Mouse (Mus musculus): ENCODE results near the gene Epha7. TPM values are rescaled to one million over a fixed set of nuclear protein-coding genes. Genes with fewer than 3 reads are reported as not detected.

The Epha7 gene
- polyA plus RNA-seq, 1 experiment from 2014 or later: 42.7 TPM

DNA sequence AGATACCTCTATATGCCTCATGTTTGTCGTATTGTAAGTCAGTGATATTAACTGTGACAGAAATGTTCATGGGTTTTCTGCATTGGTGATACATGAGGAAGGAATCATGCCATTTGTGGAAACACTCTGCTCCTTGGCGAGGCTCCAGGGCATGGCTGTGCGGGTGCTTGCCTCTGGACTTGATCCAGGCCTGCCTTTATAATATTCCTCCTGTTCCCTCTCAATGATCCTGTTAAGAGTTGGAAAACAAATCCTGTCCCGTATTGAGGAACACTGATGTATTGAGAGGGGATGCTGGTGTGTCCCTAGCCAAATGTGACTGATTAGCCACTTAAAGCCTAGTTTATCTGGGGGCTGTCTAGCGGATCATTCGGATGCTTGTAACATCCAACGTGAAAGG is 11.7 kb downstream of the Epha7 start:
- Histone ChIP-seq H3K9ac (replicated peaks; ENCODE audit: low read depth, low read length) (no peak overlapping the region), H3K27me3 (ENCODE audit: control insufficient read depth, insufficient read depth, low read length) (no peaks in the 10 kb centered on the region), H3K4me1 (ENCODE audit: control insufficient read depth, insufficient read depth, low read length) (no peaks in the 10 kb centered on the region), H3K4me2 (ENCODE audit: low read depth, low read length) (no peak overlapping the region), H3K4me3 (ENCODE audit: low read depth, low read length) (no peak overlapping the region), H3K36me3 (ENCODE audit: control insufficient read depth, insufficient read depth, low read length) (no peaks in the 10 kb centered on the region), H3K27ac (ENCODE audit: low read depth, low read length) (no peak overlapping the region), H3K9me3 (ENCODE audit: control insufficient read depth, low read length) (no peaks in the 10 kb centered on the region)
- 46% methylated on average over 7 of the region's 7 CpGs for WGBS
- peak; percentile 31; the same call in 1 of the 2 replicates for ATAC-seq (ENCODE audit: low read depth)

DNA sequence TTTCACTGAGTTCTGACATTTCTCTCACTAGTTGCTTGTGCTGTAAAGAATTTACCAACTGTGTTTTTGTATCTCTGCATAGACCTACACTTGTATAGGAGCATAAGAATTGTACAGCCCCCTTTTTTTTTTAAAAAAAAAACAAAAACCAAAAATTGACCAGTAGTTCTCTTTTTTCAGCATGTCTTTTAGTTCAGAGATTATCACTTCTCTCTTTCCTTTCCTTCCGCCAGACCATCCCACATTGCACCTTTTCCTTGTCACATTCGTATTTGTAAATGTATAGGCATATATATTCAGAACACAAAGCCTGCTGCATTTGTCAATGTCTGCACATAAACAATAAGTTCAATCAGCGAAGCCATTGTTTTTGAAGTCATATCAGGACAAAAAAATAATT is 24.7 kb downstream of the Epha7 start:
- Histone ChIP-seq H3K9me3 (ENCODE audit: control insufficient read depth, low read length) (no peaks in the 10 kb centered on the region), H3K4me3 (ENCODE audit: low read depth, low read length) (no peak overlapping the region), H3K27ac (ENCODE audit: low read depth, low read length) (no peak overlapping the region), H3K4me2 (ENCODE audit: low read depth, low read length) (no peak overlapping the region), H3K27me3 (ENCODE audit: control insufficient read depth, insufficient read depth, low read length) (no peaks in the 10 kb centered on the region), H3K9ac (replicated peaks; ENCODE audit: low read depth, low read length) (no peak overlapping the region), H3K36me3 (ENCODE audit: control insufficient read depth, insufficient read depth, low read length) (no peaks in the 10 kb centered on the region), H3K4me1 (ENCODE audit: control insufficient read depth, insufficient read depth, low read length) (no peaks in the 10 kb centered on the region)
- 94% methylated on average over 3 of the region's 3 CpGs for WGBS
- ATAC-seq (ENCODE audit: low read depth): no peak

DNA sequence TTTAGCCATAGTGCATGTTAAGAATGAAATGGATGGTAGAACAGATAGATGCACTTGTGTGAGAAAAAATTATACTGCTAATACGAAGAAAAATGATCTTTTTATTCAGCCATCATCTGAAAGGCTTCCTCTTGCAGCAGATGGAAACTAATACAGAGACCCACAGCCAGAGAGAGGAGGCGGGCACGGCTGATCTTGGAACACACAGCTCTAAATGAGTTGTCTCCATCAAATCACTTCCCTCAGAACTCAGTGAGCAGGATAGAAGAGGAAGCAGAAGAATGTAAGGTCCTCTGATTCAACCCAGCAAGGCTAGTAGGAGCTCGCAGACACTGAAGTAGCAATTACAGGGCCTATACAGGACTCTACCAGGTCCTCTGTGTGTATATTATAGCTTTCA is 33.4 kb downstream of the Epha7 start:
- Histone ChIP-seq H3K4me2 (ENCODE audit: low read depth, low read length) (no peak overlapping the region), H3K4me3 (ENCODE audit: low read depth, low read length) (no peak overlapping the region), H3K27ac (ENCODE audit: low read depth, low read length) (no peak overlapping the region), H3K9me3 (ENCODE audit: control insufficient read depth, low read length) (no peaks in the 10 kb centered on the region), H3K27me3 (ENCODE audit: control insufficient read depth, insufficient read depth, low read length) (no peaks in the 10 kb centered on the region), H3K36me3 (ENCODE audit: control insufficient read depth, insufficient read depth, low read length) (no peaks in the 10 kb centered on the region), H3K9ac (replicated peaks; ENCODE audit: low read depth, low read length) (no peak overlapping the region), H3K4me1 (ENCODE audit: control insufficient read depth, insufficient read depth, low read length) (no peaks in the 10 kb centered on the region)
- 89% methylated on average over 4 of the region's 4 CpGs for WGBS
- no peak for ATAC-seq (ENCODE audit: low read depth)

DNA sequence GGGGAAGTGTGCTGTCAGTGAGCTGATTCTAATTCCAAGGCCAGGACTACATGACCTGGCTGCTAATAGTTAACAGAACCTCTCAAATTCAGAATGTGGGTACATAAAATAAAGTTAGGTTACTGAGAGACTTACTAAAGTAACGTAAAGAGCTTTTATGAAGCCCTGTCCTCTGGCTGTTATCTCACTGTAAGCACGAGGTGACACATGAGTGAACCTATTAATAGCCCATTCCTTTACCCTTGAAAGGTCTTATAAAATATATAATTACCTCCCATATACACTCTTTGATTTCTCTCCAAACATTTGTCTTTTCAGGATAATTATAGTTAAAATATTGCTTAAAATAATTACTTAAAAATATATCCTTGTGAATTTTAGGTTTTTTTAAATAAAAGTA is 37.5 kb downstream of the Epha7 start:
- H3K9ac ChIP-seq (replicated peaks; ENCODE audit: low read depth, low read length): no peak overlapping the region
- H3K4me1 ChIP-seq (ENCODE audit: control insufficient read depth, insufficient read depth, low read length): no peaks in the 10 kb centered on the region
- H3K27ac ChIP-seq (ENCODE audit: low read depth, low read length): no peak overlapping the region
- H3K27me3 ChIP-seq (ENCODE audit: control insufficient read depth, insufficient read depth, low read length): no peaks in the 10 kb centered on the region
- 67% methylated on average over 2 of the region's 2 CpGs for WGBS
- ATAC-seq (ENCODE audit: low read depth): no peak
- H3K36me3 ChIP-seq (ENCODE audit: control insufficient read depth, insufficient read depth, low read length): no peaks in the 10 kb centered on the region
- H3K4me2 ChIP-seq (ENCODE audit: low read depth, low read length): no peak overlapping the region
- no peak overlapping the region for H3K4me3 ChIP-seq (ENCODE audit: low read depth, low read length)
- no peaks in the 10 kb centered on the region for H3K9me3 ChIP-seq (ENCODE audit: control insufficient read depth, low read length)

DNA sequence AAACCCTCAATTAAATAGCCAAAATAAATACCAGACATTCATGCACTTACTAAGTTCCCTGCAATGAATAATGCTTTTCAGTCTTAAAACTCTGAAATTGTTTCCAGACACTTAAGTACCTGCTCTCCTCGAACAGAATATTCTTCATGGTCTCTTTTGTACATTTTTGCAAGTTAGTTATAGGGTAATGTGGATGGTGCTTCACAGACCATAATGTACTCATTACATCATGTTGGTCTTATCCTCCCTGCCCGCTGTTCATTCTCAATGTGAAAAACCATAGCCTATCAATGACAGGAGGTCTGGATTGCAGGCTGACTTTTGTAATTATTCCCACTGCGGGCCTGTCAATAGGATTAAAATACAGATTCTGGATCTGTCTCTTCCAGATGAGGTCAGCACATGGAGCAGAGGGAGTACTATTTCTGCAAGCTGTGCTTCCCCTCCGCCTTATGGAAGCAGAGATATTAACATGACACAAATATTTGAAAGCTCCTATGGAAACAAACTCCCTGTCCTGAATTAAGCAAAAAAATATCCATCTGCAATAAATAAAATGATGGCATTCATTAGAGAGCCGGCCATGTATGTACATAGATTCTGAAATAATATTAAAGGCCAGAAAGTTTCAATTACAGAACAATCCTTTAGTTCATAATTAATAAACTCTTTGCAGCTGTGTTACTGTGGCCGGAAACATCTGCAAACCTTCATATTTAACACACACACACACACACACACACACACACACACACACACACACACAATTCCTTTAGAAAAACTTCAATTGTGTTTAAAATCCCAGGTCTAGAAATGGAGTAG is 50.1 kb downstream of the Epha7 start:
- no peak for ATAC-seq (ENCODE audit: low read depth)
- Histone ChIP-seq H3K4me3 (ENCODE audit: low read depth, low read length) (no peak overlapping the region), H3K9me3 (ENCODE audit: control insufficient read depth, low read length) (no peaks in the 10 kb centered on the region), H3K27me3 (ENCODE audit: control insufficient read depth, insufficient read depth, low read length) (no peaks in the 10 kb centered on the region), H3K4me2 (ENCODE audit: low read depth, low read length) (no peak overlapping the region), H3K4me1 (ENCODE audit: control insufficient read depth, insufficient read depth, low read length) (no peaks in the 10 kb centered on the region), H3K36me3 (ENCODE audit: control insufficient read depth, insufficient read depth, low read length) (no peaks in the 10 kb centered on the region), H3K27ac (ENCODE audit: low read depth, low read length) (no peak overlapping the region), H3K9ac (replicated peaks; ENCODE audit: low read depth, low read length) (no peak overlapping the region)
- 82% methylated on average over 6 of the region's 6 CpGs for WGBS

DNA sequence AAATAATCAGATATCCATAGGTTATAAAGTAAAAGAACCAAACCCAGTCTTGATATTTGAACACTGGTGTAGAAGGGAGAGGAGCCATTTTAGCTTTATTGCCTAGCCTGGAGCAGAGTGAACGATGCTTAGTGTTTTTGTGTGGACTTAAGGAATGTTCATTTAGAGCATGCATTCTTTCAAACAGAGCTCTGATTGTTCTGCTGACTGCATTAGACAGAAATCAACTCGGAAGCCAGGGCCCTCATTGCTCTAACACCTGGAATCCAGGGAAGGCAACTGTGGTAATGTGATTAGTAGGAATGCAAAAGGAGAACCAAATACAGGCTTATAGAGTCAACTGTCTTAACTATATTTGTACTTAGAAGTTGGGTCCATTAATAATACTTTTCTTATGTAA is 53.5 kb downstream of the Epha7 start:
- Histone ChIP-seq H3K27ac (ENCODE audit: low read depth, low read length) (no peak overlapping the region), H3K9ac (replicated peaks; ENCODE audit: low read depth, low read length) (no peak overlapping the region), H3K4me3 (ENCODE audit: low read depth, low read length) (no peak overlapping the region), H3K4me2 (ENCODE audit: low read depth, low read length) (no peak overlapping the region), H3K4me1 (ENCODE audit: control insufficient read depth, insufficient read depth, low read length) (no peaks in the 10 kb centered on the region), H3K9me3 (ENCODE audit: control insufficient read depth, low read length) (no peaks in the 10 kb centered on the region), H3K27me3 (ENCODE audit: control insufficient read depth, insufficient read depth, low read length) (no peaks in the 10 kb centered on the region), H3K36me3 (ENCODE audit: control insufficient read depth, insufficient read depth, low read length) (no peaks in the 10 kb centered on the region)
- WGBS: 20% methylated on average over 2 of the region's 2 CpGs
- ATAC-seq (ENCODE audit: low read depth): no peak

DNA sequence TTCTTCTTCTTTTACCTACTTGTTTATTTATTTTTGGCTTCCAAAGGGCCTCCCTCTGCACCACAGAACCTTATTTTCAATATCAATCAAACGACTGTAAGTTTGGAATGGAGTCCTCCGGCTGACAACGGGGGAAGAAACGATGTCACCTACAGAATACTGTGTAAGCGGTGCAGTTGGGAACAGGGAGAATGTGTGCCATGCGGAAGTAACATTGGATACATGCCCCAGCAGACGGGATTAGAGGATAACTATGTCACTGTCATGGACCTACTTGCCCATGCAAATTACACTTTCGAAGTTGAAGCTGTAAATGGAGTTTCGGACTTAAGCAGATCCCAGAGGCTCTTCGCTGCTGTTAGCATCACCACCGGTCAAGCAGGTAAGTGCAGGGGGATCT is 58.7 kb downstream of the Epha7 start:
- no peak for ATAC-seq (ENCODE audit: low read depth)
- Histone ChIP-seq H3K36me3 (ENCODE audit: control insufficient read depth, insufficient read depth, low read length) (no peaks in the 10 kb centered on the region), H3K27ac (ENCODE audit: low read depth, low read length) (no peak overlapping the region), H3K4me3 (ENCODE audit: low read depth, low read length) (no peak overlapping the region), H3K9ac (replicated peaks; ENCODE audit: low read depth, low read length) (no peak overlapping the region), H3K9me3 (ENCODE audit: control insufficient read depth, low read length) (no peaks in the 10 kb centered on the region), H3K4me2 (ENCODE audit: low read depth, low read length) (no peak overlapping the region), H3K4me1 (ENCODE audit: control insufficient read depth, insufficient read depth, low read length) (no peaks in the 10 kb centered on the region), H3K27me3 (ENCODE audit: control insufficient read depth, insufficient read depth, low read length) (no peaks in the 10 kb centered on the region)
- WGBS: 92% methylated on average over 11 of the region's 11 CpGs

DNA sequence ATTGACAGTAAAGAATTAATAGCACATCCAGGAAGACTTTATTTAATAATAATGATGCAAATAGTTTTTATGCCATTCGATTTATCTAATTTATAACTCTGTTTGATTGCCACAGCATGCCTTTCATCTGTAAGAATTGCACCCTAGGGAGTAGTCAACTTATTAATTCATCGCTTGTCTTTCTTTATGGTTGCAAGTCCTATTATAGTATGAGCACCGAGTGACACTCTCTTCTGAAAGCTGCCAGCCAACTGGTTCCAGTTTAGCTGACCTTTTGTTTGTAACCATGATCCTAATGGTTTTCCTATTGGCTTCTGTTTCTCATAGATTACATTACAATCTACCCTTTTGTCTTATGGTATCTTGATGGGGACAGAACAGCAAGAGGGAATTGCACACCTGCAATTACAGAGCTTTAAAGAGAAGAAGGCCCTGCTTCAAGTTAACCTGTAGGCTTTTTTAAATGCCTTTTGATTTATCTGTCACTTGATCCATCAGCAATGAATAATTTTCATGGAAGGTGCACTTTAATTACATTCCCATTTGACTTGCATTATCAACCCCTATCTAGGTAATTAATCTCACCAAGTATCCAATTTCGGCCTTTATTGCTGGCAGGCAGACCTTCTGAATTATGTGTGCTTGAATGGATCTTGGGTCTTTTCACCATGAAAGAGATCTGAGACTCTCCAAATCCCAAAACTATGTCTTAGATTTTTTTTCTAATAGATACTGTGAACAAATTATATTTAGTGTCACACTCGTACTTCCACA is 68.5 kb downstream of the Epha7 start:
- 31% methylated on average over 5 of the region's 5 CpGs for WGBS
- Histone ChIP-seq H3K9ac (replicated peaks; ENCODE audit: low read depth, low read length) (no peak overlapping the region), H3K9me3 (ENCODE audit: control insufficient read depth, low read length) (no peaks in the 10 kb centered on the region), H3K4me1 (ENCODE audit: control insufficient read depth, insufficient read depth, low read length) (0 out of 2 replicates have a peak, but pooled peaks cover 4% of the 10 kb centered on the region), H3K4me3 (ENCODE audit: low read depth, low read length) (no peak overlapping the region), H3K36me3 (ENCODE audit: control insufficient read depth, insufficient read depth, low read length) (no peaks in the 10 kb centered on the region), H3K27me3 (ENCODE audit: control insufficient read depth, insufficient read depth, low read length) (no peaks in the 10 kb centered on the region), H3K27ac (ENCODE audit: low read depth, low read length) (no peak overlapping the region), H3K4me2 (ENCODE audit: low read depth, low read length) (no peak overlapping the region)
- peak; percentile 58; the same call in 1 of the 2 replicates for ATAC-seq (ENCODE audit: low read depth)

DNA sequence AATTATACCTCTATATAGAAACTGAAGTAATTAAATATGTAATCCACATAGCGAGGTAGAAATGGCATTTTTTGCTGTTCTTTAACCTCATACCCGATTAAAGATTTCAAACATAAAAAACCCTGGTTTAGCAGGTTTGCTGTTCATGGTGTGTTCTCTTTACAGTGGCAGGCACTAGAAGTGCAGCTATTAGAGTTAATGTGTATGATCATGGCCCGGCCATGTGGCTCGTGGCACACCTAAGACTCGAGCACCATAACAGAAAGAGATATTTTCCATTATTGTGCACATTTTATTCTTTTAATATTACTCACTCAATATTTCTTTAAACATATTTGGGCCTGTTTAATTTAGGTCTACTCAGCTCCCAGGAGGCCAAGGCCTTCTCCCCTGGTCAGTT is 76.7 kb downstream of the Epha7 start:
- Histone ChIP-seq H3K4me1 (ENCODE audit: control insufficient read depth, insufficient read depth, low read length) (no peaks in the 10 kb centered on the region), H3K9ac (replicated peaks; ENCODE audit: low read depth, low read length) (no peak overlapping the region), H3K27me3 (ENCODE audit: control insufficient read depth, insufficient read depth, low read length) (no peaks in the 10 kb centered on the region), H3K9me3 (ENCODE audit: control insufficient read depth, low read length) (no peaks in the 10 kb centered on the region), H3K27ac (ENCODE audit: low read depth, low read length) (no peak overlapping the region), H3K4me2 (ENCODE audit: low read depth, low read length) (no peak overlapping the region), H3K4me3 (ENCODE audit: low read depth, low read length) (no peak overlapping the region), H3K36me3 (ENCODE audit: control insufficient read depth, insufficient read depth, low read length) (no peaks in the 10 kb centered on the region)
- WGBS: 78% methylated on average over 5 of the region's 5 CpGs
- ATAC-seq (ENCODE audit: low read depth): no peak
